Mouse (Mus musculus) midbrain, embryonic 16.5 days (tissue): Measurements from ENCODE around the gene Adamts9. TPM values are rescaled to one million over a fixed set of nuclear protein-coding genes. Genes with fewer than 3 reads are reported as not detected.

Experiments
- ATAC-seq: fragments of 200-750 bp; cut with Nextera tagmentation; 2 replicates; pipeline ENCODE4 v1.8.0; 2017; ENCODE audit warnings: moderate TSS enrichment
- H3K27ac ChIP-seq: fragments of 300-500 bp; sonication (generic); 2 replicates; pipeline ENCODE4 v1.5.1; 2014; ENCODE audit warnings: mild to moderate bottlenecking, low read length, mixed read lengths
- H3K27me3 ChIP-seq: fragments of 300-500 bp; sonication (generic); 2 replicates; pipeline ENCODE4 v1.6.1; 2014; ENCODE audit warnings: low read depth, low read length, mixed read lengths; ENCODE audit not compliant: control insufficient read depth, insufficient read depth
- H3K36me3 ChIP-seq: fragments of 300-500 bp; sonication (generic); 2 replicates; pipeline ENCODE4 v1.6.1; 2014; ENCODE audit warnings: mild to moderate bottlenecking, low read length, moderate library complexity, mixed read lengths; ENCODE audit not compliant: control insufficient read depth, insufficient read depth
- H3K4me1 ChIP-seq: fragments of 300-500 bp; sonication (generic); 2 replicates; pipeline ENCODE4 v1.6.1; 2014; ENCODE audit warnings: mild to moderate bottlenecking, low read length, mixed read lengths; ENCODE audit not compliant: control insufficient read depth, insufficient read depth
- H3K4me2 ChIP-seq: fragments of 300-500 bp; sonication (generic); 2 replicates; pipeline ENCODE4 v1.6.1; 2014; ENCODE audit warnings: mild to moderate bottlenecking, low read length, mixed read lengths
- H3K4me3 ChIP-seq: fragments of 300-500 bp; sonication (generic); 2 replicates; pipeline ENCODE4 v1.5.1; 2014; ENCODE audit warnings: low read depth, mild to moderate bottlenecking, low read length, moderate library complexity, mixed read lengths
- H3K9ac ChIP-seq: fragments of 300-500 bp; sonication (generic); 2 replicates; pipeline ENCODE4 v1.6.1; 2014; ENCODE audit warnings: low read depth, low read length, mixed read lengths
- H3K9me3 ChIP-seq: fragments of 300-500 bp; sonication (generic); replicated peaks from 2 replicates; pipeline ENCODE4 v1.6.1; 2014; ENCODE audit warnings: mild to moderate bottlenecking, low read length, mixed read lengths; ENCODE audit not compliant: control insufficient read depth, poor library complexity, severe bottlenecking
- WGBS: fragments of 180-500 bp; shearing (Covaris S2); extraction: QIAGEN DNeasy Blood & Tissue Kit; methylation state at CpG from one replicate; pipeline ENCODE4 v1.1.7; 2014; 5-methylcytosine and 5-hydroxymethylcytosine counted together
- polyA plus RNA-seq: library from polyadenylated mRNA; unstranded; fragments of >200 nt; fragmentation: Nextera tagmentation; extraction: Ambion mirVana; gene quantifications from 2 replicates; pipeline ENCODE4 v1.2.1, GENCODE M21; 2015

Gene Adamts9
- polyA plus RNA-seq, 1 experiment from 2014 or later = 1.3 TPM

GRCm38 (mm10) chr6:92857761-92858160 lies 85.5 kb downstream of the Adamts9 start:
- H3K9me3 ChIP-seq = no peaks in the 10 kb centered on the region
- WGBS = 93% methylated on average over 13 of the region's 13 CpGs
- no peak overlapping the region for H3K27ac ChIP-seq
- no peaks in the 10 kb centered on the region for H3K27me3 ChIP-seq
- no peak overlapping the region for H3K4me3 ChIP-seq
- H3K4me2 ChIP-seq = no peak overlapping the region
- no peaks in the 10 kb centered on the region for H3K36me3 ChIP-seq
- H3K9ac ChIP-seq = no peak overlapping the region
- no peaks in the 10 kb centered on the region for H3K4me1 ChIP-seq
- no peak for ATAC-seq

- no peaks in the 10 kb centered on the region for H3K27me3 ChIP-seq
- no peak overlapping the region for H3K27ac ChIP-seq
- 86% methylated on average over 4 of the region's 4 CpGs for WGBS
- peaks cover 4% of the 10 kb centered on the region for H3K4me1 ChIP-seq
- H3K9me3 ChIP-seq = no peaks in the 10 kb centered on the region
- H3K4me3 ChIP-seq = no peak overlapping the region
- H3K9ac ChIP-seq = no peak overlapping the region
- no peak for ATAC-seq
- H3K4me2 ChIP-seq = no peak overlapping the region
- no peaks in the 10 kb centered on the region for H3K36me3 ChIP-seq
Measured at GRCm38 (mm10) chr6:92854873-92855272, 88.4 kb downstream of the Adamts9 start.

- no peaks in the 10 kb centered on the region for H3K27me3 ChIP-seq
- H3K36me3 ChIP-seq = no peaks in the 10 kb centered on the region
- peak overlapping the region; percentile 32; the same call in 1 of the 2 replicates for H3K27ac ChIP-seq
- H3K4me3 ChIP-seq = no peak overlapping the region
- H3K4me1 ChIP-seq = peaks cover 4% of the 10 kb centered on the region
- ATAC-seq = peak; percentile 54
- no peaks in the 10 kb centered on the region for H3K9me3 ChIP-seq
- no peak overlapping the region for H3K9ac ChIP-seq
- 24% methylated on average over 4 of the region's 5 CpGs for WGBS
- H3K4me2 ChIP-seq = no peak overlapping the region
Measured at GRCm38 (mm10) chr6:92850250-92850649, 93.0 kb downstream of the Adamts9 start.

GRCm38 (mm10) chr6:92849208-92849607 lies 94.1 kb downstream of the Adamts9 start:
- H3K9me3 ChIP-seq = no peaks in the 10 kb centered on the region
- no peaks in the 10 kb centered on the region for H3K27me3 ChIP-seq
- no peak overlapping the region for H3K9ac ChIP-seq
- H3K27ac ChIP-seq = no peak overlapping the region
- ATAC-seq = no peak
- no peak overlapping the region for H3K4me3 ChIP-seq
- peaks cover 4% of the 10 kb centered on the region for H3K4me1 ChIP-seq
- H3K36me3 ChIP-seq = no peaks in the 10 kb centered on the region
- 93% methylated on average over 9 of the region's 9 CpGs for WGBS
- no peak overlapping the region for H3K4me2 ChIP-seq

GRCm38 (mm10) chr6:92846614-92847013 lies 96.7 kb downstream of the Adamts9 start:
- WGBS = 54% methylated on average over 4 of the region's 4 CpGs
- Histone ChIP-seq H3K4me1 (peaks cover 4% of the 10 kb centered on the region), H3K9me3 (no peaks in the 10 kb centered on the region), H3K9ac (no peak overlapping the region), H3K4me2 (no peak overlapping the region), H3K27ac (no peak overlapping the region), H3K36me3 (no peaks in the 10 kb centered on the region), H3K27me3 (no peaks in the 10 kb centered on the region), H3K4me3 (no peak overlapping the region)
- ATAC-seq = no peak

GRCm38 (mm10) chr6:92845898-92846297 lies 97.4 kb downstream of the Adamts9 start:
- 87% methylated on average over 8 of the region's 8 CpGs for WGBS
- Histone ChIP-seq H3K36me3 (no peaks in the 10 kb centered on the region), H3K9me3 (no peaks in the 10 kb centered on the region), H3K4me1 (peaks cover 4% of the 10 kb centered on the region), H3K4me2 (no peak overlapping the region), H3K27ac (no peak overlapping the region), H3K27me3 (no peaks in the 10 kb centered on the region), H3K9ac (no peak overlapping the region), H3K4me3 (no peak overlapping the region)
- ATAC-seq = no peak

GRCm38 (mm10) chr6:92843474-92843873 lies 99.8 kb downstream of the Adamts9 start:
- H3K36me3 ChIP-seq = no peaks in the 10 kb centered on the region
- WGBS = 87% methylated on average over 2 of the region's 2 CpGs
- H3K4me2 ChIP-seq = no peak overlapping the region
- H3K27me3 ChIP-seq = no peaks in the 10 kb centered on the region
- no peak overlapping the region for H3K4me3 ChIP-seq
- H3K9me3 ChIP-seq = no peaks in the 10 kb centered on the region
- no peaks in the 10 kb centered on the region for H3K4me1 ChIP-seq
- H3K9ac ChIP-seq = no peak overlapping the region
- no peak overlapping the region for H3K27ac ChIP-seq
- ATAC-seq = no peak

- H3K4me1 ChIP-seq = no peaks in the 10 kb centered on the region
- H3K9me3 ChIP-seq = no peaks in the 10 kb centered on the region
- no peak overlapping the region for H3K4me2 ChIP-seq
- no peaks in the 10 kb centered on the region for H3K36me3 ChIP-seq
- H3K9ac ChIP-seq = no peak overlapping the region
- no peak for ATAC-seq
- no peaks in the 10 kb centered on the region for H3K27me3 ChIP-seq
- H3K27ac ChIP-seq = no peak overlapping the region
- 11% methylated on average over 2 of the region's 2 CpGs for WGBS
- no peak overlapping the region for H3K4me3 ChIP-seq
Measured at GRCm38 (mm10) chr6:92842000-92842399, 101.3 kb downstream of the Adamts9 start.

- no peaks in the 10 kb centered on the region for H3K9me3 ChIP-seq
- no peak overlapping the region for H3K27ac ChIP-seq
- no peak overlapping the region for H3K9ac ChIP-seq
- WGBS = 81% methylated on average over 2 of the region's 2 CpGs
- H3K36me3 ChIP-seq = no peaks in the 10 kb centered on the region
- H3K4me1 ChIP-seq = no peaks in the 10 kb centered on the region
- H3K27me3 ChIP-seq = no peaks in the 10 kb centered on the region
- ATAC-seq = no peak
- H3K4me3 ChIP-seq = no peak overlapping the region
- no peak overlapping the region for H3K4me2 ChIP-seq
Measured at GRCm38 (mm10) chr6:92831106-92831505, 112.2 kb downstream of the Adamts9 start.

GRCm38 (mm10) chr6:92829148-92829547 lies 114.1 kb downstream of the Adamts9 start:
- Histone ChIP-seq H3K4me3 (no peak overlapping the region), H3K4me2 (no peak overlapping the region), H3K36me3 (no peaks in the 10 kb centered on the region), H3K9ac (no peak overlapping the region), H3K9me3 (no peaks in the 10 kb centered on the region), H3K27me3 (no peaks in the 10 kb centered on the region), H3K27ac (no peak overlapping the region), H3K4me1 (no peaks in the 10 kb centered on the region)
- WGBS = 82% methylated on average over 2 of the region's 2 CpGs
- ATAC-seq = no peak
